Mouse (Mus musculus) hindbrain, embryonic 13.5 days (tissue): ENCODE data around the gene Gba. TPM values are rescaled to one million over a fixed set of nuclear protein-coding genes. Genes with fewer than 3 reads are reported as not detected.

Experiments
- ATAC-seq: fragments of 200-750 bp; cut with Nextera tagmentation; 2 replicates; pipeline ENCODE4 v1.8.0; 2017; ENCODE audit warnings: moderate TSS enrichment; ENCODE audit not compliant: low FRiP score
- H3K27ac ChIP-seq: fragments of 300-500 bp; sonication (generic); 2 replicates; pipeline ENCODE4 v1.5.1; 2015; ENCODE audit warnings: inconsistent platforms, mild to moderate bottlenecking, moderate library complexity
- H3K27me3 ChIP-seq: fragments of 300-500 bp; sonication (generic); 2 replicates; pipeline ENCODE4 v1.6.1; 2015; ENCODE audit warnings: mild to moderate bottlenecking, inconsistent platforms
- H3K36me3 ChIP-seq: fragments of 300-500 bp; sonication (generic); 2 replicates; pipeline ENCODE4 v1.6.1; 2015; ENCODE audit warnings: mild to moderate bottlenecking, inconsistent platforms
- H3K4me1 ChIP-seq: fragments of 300-500 bp; sonication (generic); replicated peaks from 2 replicates; pipeline ENCODE4 v1.6.1; 2015; ENCODE audit warnings: inconsistent platforms
- H3K4me2 ChIP-seq: fragments of 300-500 bp; sonication (generic); 2 replicates; pipeline ENCODE4 v1.6.1; 2015; ENCODE audit warnings: inconsistent platforms, mild to moderate bottlenecking, moderate library complexity
- H3K4me3 ChIP-seq: fragments of 300-500 bp; sonication (generic); 2 replicates; pipeline ENCODE4 v1.5.1; 2015; ENCODE audit warnings: mild to moderate bottlenecking, inconsistent platforms
- H3K9ac ChIP-seq: fragments of 300-500 bp; sonication (generic); 2 replicates; pipeline ENCODE4 v1.6.1; 2015; ENCODE audit warnings: mild to moderate bottlenecking, inconsistent platforms
- H3K9me3 ChIP-seq: fragments of 300-500 bp; sonication (generic); 2 replicates; pipeline ENCODE4 v1.6.1; 2016; ENCODE audit warnings: inconsistent platforms
- WGBS: fragments of 180-500 bp; shearing (Covaris S2); methylation state at CpG from one replicate; pipeline ENCODE4 v1.1.7; 2015; 5-methylcytosine and 5-hydroxymethylcytosine counted together
- polyA plus RNA-seq: library from polyadenylated mRNA; unstranded; fragments of >200 nt; fragmentation: Nextera tagmentation; extraction: Ambion mirVana; gene quantifications from 2 replicates; pipeline ENCODE4 v1.2.1, GENCODE M21; 2015

Gba gene
- polyA plus RNA-seq, 1 experiment from 2014 or later = 47.9 TPM

DNA sequence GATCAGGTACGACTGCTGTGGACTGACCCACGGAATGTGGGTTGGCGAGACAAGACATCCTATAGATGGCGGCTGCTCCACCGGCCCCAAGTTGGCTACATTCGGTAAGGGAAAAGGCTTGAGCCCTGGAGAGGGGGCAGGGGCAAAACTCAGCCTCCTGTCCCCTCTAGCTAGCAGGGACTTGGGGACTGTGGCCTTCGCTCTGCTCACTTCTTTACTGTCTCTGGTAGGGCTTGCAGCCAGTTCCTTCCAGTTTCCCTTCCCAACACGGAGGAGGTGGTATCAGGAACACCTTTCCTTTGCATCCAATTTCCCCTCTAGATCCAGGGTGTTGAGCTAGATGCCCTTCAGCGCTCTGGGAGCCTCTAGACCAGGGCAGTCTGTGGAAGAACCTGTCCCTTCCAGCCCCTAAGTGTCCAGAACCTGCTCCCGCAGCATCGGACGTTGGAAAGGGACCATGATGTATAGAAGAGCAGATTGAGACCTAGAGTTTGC lies 22.6 kb downstream of the Gba start:
- peaks cover 12% of the 10 kb centered on the region for H3K36me3 ChIP-seq
- peak overlapping the region; percentile 68 for H3K4me2 ChIP-seq
- H3K27me3 ChIP-seq = 0 out of 2 replicates have a peak, but pooled peaks cover 8% of the 10 kb centered on the region
- 25% methylated on average over 12 of the region's 12 CpGs for WGBS
- no peaks in the 10 kb centered on the region for H3K9me3 ChIP-seq
- peak overlapping the region; percentile 92 for H3K27ac ChIP-seq
- H3K4me3 ChIP-seq = peak overlapping the region; percentile 49
- H3K9ac ChIP-seq = peak overlapping the region; percentile 78
- no peak for ATAC-seq
- peaks cover 66% of the 10 kb centered on the region for H3K4me1 ChIP-seq

DNA sequence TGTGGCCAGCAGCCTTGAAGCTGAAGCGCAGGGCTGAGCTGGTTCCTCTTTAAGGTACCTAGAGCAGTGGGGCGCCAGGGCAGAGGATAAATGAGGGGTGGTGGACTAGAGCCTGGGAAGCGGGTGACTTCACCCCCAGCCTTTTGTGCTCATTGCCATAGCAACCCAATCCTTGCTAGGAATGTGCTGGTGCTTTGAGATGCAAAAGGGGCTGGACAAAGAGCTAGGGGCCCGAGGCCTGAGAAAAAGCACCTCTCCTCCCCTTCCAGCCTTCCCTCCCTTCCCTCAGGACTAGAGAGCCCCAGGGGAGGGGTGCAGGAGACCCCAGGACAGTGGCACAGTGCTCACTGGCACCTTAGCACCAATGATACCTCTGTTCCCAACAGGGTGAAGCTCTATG lies 23.2 kb downstream of the Gba start:
- peak overlapping the region; percentile 92 for H3K27ac ChIP-seq
- H3K4me1 ChIP-seq = peaks cover 64% of the 10 kb centered on the region
- peak; percentile 68 for ATAC-seq
- WGBS = 5% methylated on average over 4 of the region's 4 CpGs
- H3K27me3 ChIP-seq = 0 out of 2 replicates have a peak, but pooled peaks cover 8% of the 10 kb centered on the region
- H3K4me2 ChIP-seq = peak overlapping the region; percentile 68
- peak overlapping the region; percentile 78 for H3K9ac ChIP-seq
- H3K4me3 ChIP-seq = peak overlapping the region; percentile 49
- no peaks in the 10 kb centered on the region for H3K9me3 ChIP-seq
- peaks cover 12% of the 10 kb centered on the region for H3K36me3 ChIP-seq

DNA sequence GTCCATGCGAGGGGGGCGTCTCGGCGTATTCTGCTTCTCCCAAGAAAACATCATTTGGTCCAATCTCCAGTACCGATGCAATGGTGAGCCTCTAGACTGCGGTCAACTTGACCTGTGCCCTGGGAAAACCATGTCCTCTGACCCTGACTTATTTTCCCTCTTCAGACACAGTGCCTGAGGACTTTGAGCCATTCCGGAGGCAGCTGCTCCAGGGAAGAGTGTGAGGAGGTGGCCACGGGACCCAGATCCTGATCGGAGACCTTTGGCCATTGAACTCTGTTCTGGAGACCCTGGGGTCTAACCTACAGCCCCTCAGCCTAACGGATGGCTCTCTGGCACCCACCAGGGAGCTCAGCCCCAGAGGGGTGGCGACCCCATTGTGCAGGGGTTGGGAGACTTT lies 23.6 kb downstream of the Gba start:
- peak overlapping the region; percentile 49 for H3K4me3 ChIP-seq
- 0 out of 2 replicates have a peak, but pooled peaks cover 8% of the 10 kb centered on the region for H3K27me3 ChIP-seq
- peak overlapping the region; percentile 68 for H3K4me2 ChIP-seq
- WGBS = 8% methylated on average over 11 of the region's 11 CpGs
- H3K9ac ChIP-seq = peak overlapping the region; percentile 78
- H3K9me3 ChIP-seq = no peaks in the 10 kb centered on the region
- peaks cover 11% of the 10 kb centered on the region for H3K36me3 ChIP-seq
- peaks cover 62% of the 10 kb centered on the region for H3K4me1 ChIP-seq
- H3K27ac ChIP-seq = peak overlapping the region; percentile 92
- ATAC-seq = no peak

DNA sequence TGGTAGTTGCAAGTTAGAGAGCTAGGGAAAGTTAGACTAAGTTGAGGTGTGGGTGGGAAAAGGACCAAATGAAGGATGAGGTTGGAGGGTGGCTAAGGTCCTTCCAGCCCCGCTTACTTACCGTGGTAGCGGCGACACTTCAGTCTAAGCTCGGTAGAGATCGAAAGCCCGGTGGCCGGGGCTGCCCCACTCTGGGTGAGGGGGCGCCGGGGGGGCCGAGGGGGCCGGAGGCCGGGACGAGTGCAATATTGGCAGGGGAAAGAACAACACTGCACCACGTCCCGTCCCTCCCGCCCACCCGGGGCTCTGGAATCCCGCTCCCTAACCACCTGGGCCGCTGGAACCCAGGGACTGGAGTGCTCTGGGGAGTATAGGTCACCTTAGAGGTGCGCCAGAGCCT lies 24.2 kb downstream of the Gba start, which contains the start of gene Mtx1:
Gene Mtx1 (minus strand): TSS at position 189 of the 400 bp plus-strand sequence.
- WGBS = 2% methylated on average over 20 of the region's 21 CpGs

DNA sequence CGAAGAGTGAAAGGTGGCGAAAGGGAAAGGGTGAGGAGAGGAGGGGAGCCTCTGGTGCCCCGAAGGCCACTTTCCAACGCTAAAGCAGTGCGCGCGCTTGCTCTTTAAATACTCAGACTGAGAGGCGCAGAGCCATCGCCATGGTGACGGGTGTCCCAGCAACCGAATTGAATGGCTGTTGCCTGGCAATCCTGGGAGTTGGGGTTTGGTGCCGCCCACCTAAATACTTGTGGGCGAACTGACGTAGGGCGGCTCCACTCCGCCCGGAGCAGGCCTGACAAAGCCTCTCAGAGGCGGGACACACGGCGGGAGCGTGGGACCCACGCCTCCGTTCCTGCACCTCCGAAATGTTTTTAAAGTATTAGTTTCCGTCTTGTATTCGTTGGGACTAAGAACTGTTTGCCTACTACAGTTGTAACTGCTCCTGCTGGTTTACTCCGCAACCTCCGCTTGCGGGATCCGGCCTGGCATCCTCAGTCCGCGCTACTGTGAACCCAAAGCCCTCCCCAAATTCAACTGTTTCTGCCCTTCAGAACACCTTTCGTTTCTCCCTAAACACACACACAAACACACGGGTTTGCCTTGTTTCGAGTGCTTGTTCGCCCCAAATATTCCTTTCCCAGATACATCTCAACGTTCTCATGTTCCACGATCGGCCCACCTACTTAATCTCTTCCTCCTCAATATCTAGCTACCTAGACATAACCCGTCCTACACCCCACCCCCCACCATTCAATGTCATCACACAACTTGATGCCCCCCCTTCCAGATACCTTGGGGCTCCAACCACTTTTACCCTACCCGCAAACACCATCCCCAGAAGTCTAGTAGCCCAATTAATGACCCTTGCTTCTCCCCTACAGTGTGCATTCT lies 24.8 kb downstream of the Gba start:
- peak overlapping the region; percentile 92 for H3K27ac ChIP-seq
- H3K9me3 ChIP-seq = no peaks in the 10 kb centered on the region
- ATAC-seq = peak; percentile 56
- 0 out of 2 replicates have a peak, but pooled peaks cover 8% of the 10 kb centered on the region for H3K27me3 ChIP-seq
- H3K4me1 ChIP-seq = peaks cover 62% of the 10 kb centered on the region
- 2% methylated on average over 41 of the region's 41 CpGs for WGBS
- H3K4me3 ChIP-seq = peak overlapping the region; percentile 49
- peak overlapping the region; percentile 78 for H3K9ac ChIP-seq
- peaks cover 7% of the 10 kb centered on the region for H3K36me3 ChIP-seq
- peak overlapping the region; percentile 68 for H3K4me2 ChIP-seq

More for the DNA sequence above, 24.2 kb downstream of the Gba start, which contains the start of gene Mtx1:
- Histone ChIP-seq H3K4me2 (peak within 1 kb of the TSS; percentile 68), H3K27ac (peak within 1 kb of the TSS; percentile 92), H3K27me3 (0 out of 2 replicates have a peak, but pooled peaks cover 8% of the 10 kb centered on the region), H3K4me1 (peaks cover 62% of the 10 kb centered on the region), H3K4me3 (peak within 1 kb of the TSS; percentile 49), H3K36me3 (peaks cover 7% of the 10 kb centered on the region), H3K9me3 (no peaks in the 10 kb centered on the region), H3K9ac (peak within 1 kb of the TSS; percentile 78)
- ATAC-seq = peak; percentile 0

DNA sequence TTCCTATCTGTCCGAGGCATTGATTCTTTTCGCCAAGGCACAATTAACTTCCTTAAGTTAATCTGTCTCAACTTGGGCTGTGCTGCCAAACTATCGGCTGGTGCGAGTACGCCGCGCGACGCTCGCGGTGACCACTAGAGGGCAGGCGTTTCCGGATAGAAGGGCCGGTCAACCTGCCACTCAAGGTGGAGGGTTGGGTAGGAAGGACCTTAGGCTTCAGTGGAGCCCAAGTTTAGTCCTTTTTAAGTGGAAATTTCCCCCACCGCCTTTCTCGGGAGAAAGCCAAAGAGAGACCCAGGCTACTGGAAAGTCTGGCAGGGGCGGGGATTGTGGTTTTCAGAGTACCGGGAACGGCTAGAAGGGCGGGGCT lies 25.4 kb downstream of the Gba start:
- H3K27ac ChIP-seq = peak overlapping the region; percentile 92
- under 1% methylated on average over 20 of the region's 20 CpGs for WGBS
- H3K9ac ChIP-seq = peak overlapping the region; percentile 78
- H3K4me3 ChIP-seq = peak overlapping the region; percentile 49
- H3K27me3 ChIP-seq = 0 out of 2 replicates have a peak, but pooled peaks cover 8% of the 10 kb centered on the region
- H3K9me3 ChIP-seq = no peaks in the 10 kb centered on the region
- ATAC-seq = 0 out of 2 replicates have a peak, but pooled peaks have one; percentile 5
- H3K4me2 ChIP-seq = peak overlapping the region; percentile 68
- H3K36me3 ChIP-seq = peaks cover 6% of the 10 kb centered on the region
- H3K4me1 ChIP-seq = peaks cover 55% of the 10 kb centered on the region

DNA sequence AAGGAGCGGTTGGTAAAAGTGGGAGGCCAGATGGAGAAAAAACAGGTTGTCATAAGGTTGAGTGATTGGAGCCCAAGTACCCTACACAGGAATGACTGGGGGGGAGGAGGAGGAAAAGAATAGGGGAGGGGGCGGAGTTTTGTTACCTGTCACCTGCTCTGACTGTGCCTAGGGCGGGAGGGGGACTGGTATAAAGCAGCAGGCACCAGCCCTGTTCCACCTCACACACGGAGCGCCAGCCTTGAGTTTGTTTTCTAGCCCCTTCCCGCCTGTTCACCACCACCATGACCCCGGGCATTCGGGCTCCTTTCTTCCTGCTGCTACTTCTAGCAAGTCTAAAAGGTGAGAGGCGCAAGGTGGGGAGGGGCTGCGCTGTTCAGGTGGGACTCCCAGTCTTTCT lies 26.1 kb downstream of the Gba start, which contains the start of gene Muc1:
Gene Muc1 (plus strand): TSS at position 222 of the 400 bp plus-strand sequence.
- H3K36me3 ChIP-seq = peaks cover 11% of the 10 kb centered on the region
- 29% methylated on average over 10 of the region's 10 CpGs for WGBS

DNA sequence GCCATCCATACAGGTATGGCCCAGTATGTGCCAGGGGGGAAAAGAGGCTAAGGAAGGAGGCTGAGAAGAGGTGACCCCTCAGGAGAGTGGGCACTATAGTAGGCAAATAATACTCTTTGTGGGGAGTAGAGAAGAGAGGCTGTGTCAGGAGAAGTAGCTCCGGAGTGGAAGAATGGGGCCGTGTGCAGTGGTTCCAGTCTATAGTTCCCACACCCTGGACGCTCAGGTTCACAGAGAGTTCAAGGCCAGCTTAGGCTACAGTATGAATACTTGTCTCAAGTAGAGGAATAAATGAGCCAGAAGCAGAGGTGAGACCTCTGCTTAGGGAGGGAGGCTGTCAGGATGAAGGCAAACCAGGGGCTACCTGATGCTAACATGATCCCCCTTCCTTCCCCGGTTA lies 26.5 kb downstream of the Gba start:
- Histone ChIP-seq H3K27ac (no peak overlapping the region), H3K4me2 (peak overlapping the region; percentile 68), H3K36me3 (peaks cover 15% of the 10 kb centered on the region), H3K9ac (no peak overlapping the region), H3K4me3 (no peak overlapping the region), H3K27me3 (0 out of 2 replicates have a peak, but pooled peaks cover 8% of the 10 kb centered on the region), H3K9me3 (no peaks in the 10 kb centered on the region), H3K4me1 (peaks cover 44% of the 10 kb centered on the region)
- ATAC-seq = no peak
- WGBS = 66% methylated on average over 4 of the region's 4 CpGs

More for the DNA sequence above, 26.1 kb downstream of the Gba start, which contains the start of gene Muc1:
- H3K4me2 ChIP-seq = peak within 1 kb of the TSS; percentile 68
- ATAC-seq = no peak
- peak within 1 kb of the TSS; percentile 78 for H3K9ac ChIP-seq
- H3K27me3 ChIP-seq = 0 out of 2 replicates have a peak, but pooled peaks cover 8% of the 10 kb centered on the region
- peak within 1 kb of the TSS; percentile 49 for H3K4me3 ChIP-seq
- H3K4me1 ChIP-seq = peaks cover 49% of the 10 kb centered on the region
- no peaks in the 10 kb centered on the region for H3K9me3 ChIP-seq
- H3K27ac ChIP-seq = peak within 1 kb of the TSS; percentile 92

DNA sequence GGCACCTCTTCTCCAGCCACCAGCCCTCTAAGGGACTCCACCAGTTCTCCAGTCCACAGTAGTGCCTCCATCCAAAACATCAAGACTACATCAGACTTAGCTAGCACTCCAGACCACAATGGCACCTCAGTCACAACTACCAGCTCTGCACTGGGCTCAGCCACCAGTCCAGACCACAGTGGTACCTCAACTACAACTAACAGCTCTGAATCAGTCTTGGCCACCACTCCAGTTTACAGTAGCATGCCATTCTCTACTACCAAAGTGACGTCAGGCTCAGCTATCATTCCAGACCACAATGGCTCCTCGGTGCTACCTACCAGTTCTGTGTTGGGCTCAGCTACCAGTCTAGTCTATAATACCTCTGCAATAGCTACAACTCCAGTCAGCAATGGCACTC lies 27.8 kb downstream of the Gba start:
- no peak overlapping the region for H3K4me2 ChIP-seq
- WGBS = 84% methylated on average over 2 of the region's 2 CpGs
- H3K27ac ChIP-seq = no peak overlapping the region
- ATAC-seq = no peak
- H3K27me3 ChIP-seq = 0 out of 2 replicates have a peak, but pooled peaks cover 8% of the 10 kb centered on the region
- H3K9ac ChIP-seq = no peak overlapping the region
- no peak overlapping the region for H3K4me3 ChIP-seq
- no peaks in the 10 kb centered on the region for H3K9me3 ChIP-seq
- H3K36me3 ChIP-seq = peaks cover 28% of the 10 kb centered on the region
- H3K4me1 ChIP-seq = peaks cover 32% of the 10 kb centered on the region

DNA sequence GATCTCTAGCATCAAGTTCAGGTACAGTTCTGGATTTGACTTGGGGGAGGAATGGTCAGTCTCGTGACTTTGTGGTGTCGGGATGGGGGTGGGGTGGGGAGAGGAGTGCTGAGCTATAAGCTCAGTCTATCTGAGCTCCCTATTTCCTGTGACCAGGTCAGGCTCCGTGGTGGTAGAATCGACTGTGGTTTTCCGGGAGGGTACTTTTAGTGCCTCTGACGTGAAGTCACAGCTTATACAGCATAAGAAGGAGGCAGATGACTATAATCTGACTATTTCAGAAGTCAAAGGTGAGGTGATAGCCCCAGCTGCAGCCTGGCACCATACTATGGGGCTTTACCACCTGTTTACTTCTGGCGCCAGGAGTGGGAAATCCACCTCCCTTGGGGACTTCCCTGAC lies 28.6 kb downstream of the Gba start:
- no peak overlapping the region for H3K4me2 ChIP-seq
- H3K27ac ChIP-seq = no peak overlapping the region
- H3K4me1 ChIP-seq = peaks cover 24% of the 10 kb centered on the region
- peaks cover 36% of the 10 kb centered on the region for H3K36me3 ChIP-seq
- no peak overlapping the region for H3K4me3 ChIP-seq
- ATAC-seq = no peak
- no peaks in the 10 kb centered on the region for H3K9me3 ChIP-seq
- no peak overlapping the region for H3K9ac ChIP-seq
- 0 out of 2 replicates have a peak, but pooled peaks cover 8% of the 10 kb centered on the region for H3K27me3 ChIP-seq
- WGBS = 81% methylated on average over 7 of the region's 7 CpGs

DNA sequence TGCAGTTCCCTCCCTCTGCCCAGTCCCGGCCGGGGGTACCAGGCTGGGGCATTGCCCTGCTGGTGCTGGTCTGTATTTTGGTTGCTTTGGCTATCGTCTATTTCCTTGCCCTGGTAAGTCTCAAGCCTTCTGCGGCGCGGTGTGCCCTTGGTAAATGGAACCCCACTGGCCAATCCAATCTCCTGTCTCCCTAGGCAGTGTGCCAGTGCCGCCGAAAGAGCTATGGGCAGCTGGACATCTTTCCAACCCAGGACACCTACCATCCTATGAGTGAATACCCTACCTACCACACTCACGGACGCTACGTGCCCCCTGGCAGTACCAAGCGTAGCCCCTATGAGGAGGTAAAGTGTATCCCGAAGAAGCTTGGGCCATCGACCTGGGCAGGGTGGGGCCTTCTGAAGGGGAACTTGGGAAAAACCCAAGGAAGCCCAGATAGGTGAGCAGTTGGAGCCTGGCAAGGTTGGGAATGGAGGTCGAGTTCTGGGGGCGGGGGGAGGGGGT lies 29.1 kb downstream of the Gba start:
- Histone ChIP-seq H3K4me2 (no peak overlapping the region), H3K4me1 (peaks cover 19% of the 10 kb centered on the region), H3K36me3 (peaks cover 41% of the 10 kb centered on the region), H3K27ac (no peak overlapping the region), H3K9ac (no peak overlapping the region), H3K4me3 (no peak overlapping the region), H3K9me3 (no peaks in the 10 kb centered on the region), H3K27me3 (0 out of 2 replicates have a peak, but pooled peaks cover 8% of the 10 kb centered on the region)
- no peak for ATAC-seq
- WGBS = 80% methylated on average over 16 of the region's 16 CpGs

DNA sequence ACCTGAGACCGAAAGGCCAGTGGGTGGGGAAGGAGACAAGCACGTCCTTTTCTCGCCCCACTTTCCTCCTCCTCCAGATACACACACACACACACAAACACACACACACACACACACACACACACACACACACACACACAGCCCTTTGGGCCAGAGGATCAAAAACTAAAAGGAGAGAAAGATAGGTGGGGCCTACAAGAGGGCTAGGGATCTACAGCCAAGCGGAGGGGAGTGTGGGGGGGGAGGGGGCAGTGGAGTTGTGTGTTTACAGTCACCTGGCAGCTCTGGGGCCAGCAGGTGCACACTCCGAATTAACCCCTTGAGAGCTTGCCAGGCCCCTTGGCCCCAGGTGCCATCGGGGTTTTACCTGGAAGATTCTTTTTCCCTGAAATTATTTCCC lies 29.9 kb downstream of the Gba start:
- Histone ChIP-seq H3K4me1 (peaks cover 11% of the 10 kb centered on the region), H3K36me3 (peaks cover 49% of the 10 kb centered on the region), H3K9ac (no peak overlapping the region), H3K4me2 (no peak overlapping the region), H3K9me3 (no peaks in the 10 kb centered on the region), H3K4me3 (no peak overlapping the region), H3K27me3 (0 out of 2 replicates have a peak, but pooled peaks cover 8% of the 10 kb centered on the region), H3K27ac (no peak overlapping the region)
- WGBS = 74% methylated on average over 6 of the region's 6 CpGs
- no peak for ATAC-seq
